ENCODE assay signal across 8 mouse cellular contexts in the genomic region with DNA sequence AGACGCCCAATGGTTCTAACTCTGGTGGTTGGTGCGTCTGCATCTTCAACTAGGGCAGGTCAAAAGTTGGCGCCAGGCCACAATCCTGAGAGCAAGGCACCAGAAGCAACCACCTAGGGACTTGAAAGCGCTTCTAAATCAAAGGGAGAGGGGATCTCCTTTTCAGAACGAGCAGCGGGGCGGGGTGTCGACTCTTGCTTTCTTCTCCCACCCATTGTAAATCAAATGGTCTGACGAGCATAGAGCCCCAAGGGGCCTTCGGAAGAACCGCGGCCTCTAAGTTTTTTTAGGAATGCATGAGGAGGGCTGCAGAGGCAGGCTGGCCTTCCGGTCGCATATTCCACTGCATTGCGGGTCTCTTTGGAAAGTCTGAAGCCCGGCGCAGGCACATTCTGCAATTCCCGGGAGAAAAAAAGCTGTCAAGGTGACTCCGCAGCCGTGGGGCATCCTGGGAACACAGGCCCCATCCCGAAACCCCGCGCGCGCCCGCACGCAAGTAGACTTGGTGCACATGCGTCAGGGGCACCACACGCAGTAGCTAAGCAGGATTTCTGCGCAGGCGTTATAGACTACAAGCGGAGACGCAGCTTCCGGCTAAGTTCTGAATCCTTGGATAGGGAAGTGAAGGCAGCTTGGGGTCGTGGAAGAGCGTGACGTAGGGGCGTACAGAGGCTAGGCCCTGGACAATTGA. TPM values are rescaled to one million over a fixed set of nuclear protein-coding genes. Genes with fewer than 3 reads are reported as not detected.
A peak's percentile ranks its signal among the peaks of the same experiment; 100 is the strongest.
DNase-seq lines count a peak whose midpoint lies in the region; ATAC-seq and TF ChIP-seq lines count a peak whose summit lies in the region.

No protein-coding gene starts in this region.

- H3K4me1 ChIP-seq in hindbrain, postnatal 0 days (ENCODE audit: insufficient read depth, low read length), result peaks cover 7% of the 10 kb centered on the region; the same call in 1 of the 2 replicates

- peak; percentile 57 for ATAC-seq in activated CD4-positive, CD25-positive, alpha-beta regulatory T cell, adult 4 months
- peak; percentile 96 for ATAC-seq in hindbrain, postnatal 0 days

- H3K9me3 ChIP-seq in hindbrain, postnatal 0 days (ENCODE audit: low read length), result no peaks in the 10 kb centered on the region

- peak overlapping the region; percentile 49 for H3K9ac ChIP-seq in hindbrain, postnatal 0 days (replicated peaks; ENCODE audit: low read length)

- no peak for TF ChIP-seq CTCF in hindbrain, postnatal 0 days (IDR thresholded peaks at IDR 0.05; ENCODE audit: low read depth)

- DNase-seq in cerebellum, postnatal 4 days (ENCODE audit: low spot score in 2 of 2), result peak; percentile 64 to 80
- peak; percentile 78 to 87 for DNase-seq in gastrocnemius, adult 8-10 months (ENCODE audit: low spot score in 2 of 2)
- peak; percentile 97 for DNase-seq in hindbrain, postnatal 0 days (ENCODE audit: low spot score)
- peak; percentile 91 to 93 for DNase-seq in left cerebral cortex, adult 18-20 months (ENCODE audit: low spot score in 2 of 2)
- DNase-seq in lung, postnatal 36 days, result peak; percentile 91
- DNase-seq in retina, postnatal 7 days (ENCODE audit: low read depth, low spot score), result peak; percentile 73
- peak; percentile 51 for DNase-seq in urinary bladder, postnatal 10 days (ENCODE audit: low spot score)

- H3K27ac ChIP-seq in hindbrain, postnatal 0 days, result peak overlapping the region; percentile 88

- no peaks in the 10 kb centered on the region for H3K36me3 ChIP-seq in hindbrain, postnatal 0 days (ENCODE audit: insufficient read depth, low read length)

- peak overlapping the region; percentile 41 for H3K4me3 ChIP-seq in hindbrain, postnatal 0 days (ENCODE audit: low read length)

- under 1% methylated on average over 38 of the region's 38 CpGs for WGBS in hindbrain, postnatal 0 days

- H3K4me2 ChIP-seq in hindbrain, postnatal 0 days (ENCODE audit: low read depth, low read length), result peak overlapping the region; percentile 78

- no peaks in the 10 kb centered on the region for H3K27me3 ChIP-seq in hindbrain, postnatal 0 days (ENCODE audit: insufficient read depth, low read length)

RNA-seq across cellular contexts. Expression of a gene that starts 3.4 kb away (rescaled TPM):
- polyA plus RNA-seq in activated CD4-positive, CD25-positive, alpha-beta regulatory T cell, adult 4 months (2017; shearing (Covaris generic)), result 10 to 100 TPM; 79.8 to 85.3 TPM
- 1 to 10 TPM in 2 of 4 experiments, under 1 TPM in 2; 0.17 to 1.1 (median 0.82) TPM for total RNA-seq in gastrocnemius, adult 8-10 months (2022)
- total RNA-seq in hindbrain, postnatal 0 days (2014; rRNA removed), result 0.42 and 0.72 TPM in 2 replicates
- polyA plus RNA-seq in hindbrain, postnatal 0 days (2015; fragmentation: Nextera tagmentation; extraction: Ambion mirVana), result 1.3 and 1.4 TPM in 2 replicates
- 1 to 10 TPM; 1.1 to 1.7 TPM for total RNA-seq in left cerebral cortex, adult 18-20 months (2021)

RNA-seq across cellular contexts. Expression of a gene that starts 33.6 kb away (rescaled TPM):
- 100 to 1,000 TPM; 298 to 313 TPM for polyA plus RNA-seq in activated CD4-positive, CD25-positive, alpha-beta regulatory T cell, adult 4 months (2017; shearing (Covaris generic))
- total RNA-seq in gastrocnemius, adult 8-10 months (2022), result 100 to 1,000 TPM; 185 to 209 (median 194) TPM
- 64.5 and 72.1 TPM in 2 replicates for total RNA-seq in hindbrain, postnatal 0 days (2014; rRNA removed)
- polyA plus RNA-seq in hindbrain, postnatal 0 days (2015; fragmentation: Nextera tagmentation; extraction: Ambion mirVana), result 624 and 631 TPM in 2 replicates
- total RNA-seq in left cerebral cortex, adult 18-20 months (2021), result 100 to 1,000 TPM; 748 to 757 TPM

RNA-seq across cellular contexts. Expression of a gene that starts 56.5 kb away (rescaled TPM):
- under 1 TPM in 1 of 2 experiments, not detected in 1; 0.15 TPM for polyA plus RNA-seq in activated CD4-positive, CD25-positive, alpha-beta regulatory T cell, adult 4 months (2017; shearing (Covaris generic))
- total RNA-seq in gastrocnemius, adult 8-10 months (2022), result 10 to 100 TPM; 33.2 to 45.9 (median 39.9) TPM
- 86.8 and 90.5 TPM in 2 replicates for total RNA-seq in hindbrain, postnatal 0 days (2014; rRNA removed)
- polyA plus RNA-seq in hindbrain, postnatal 0 days (2015; fragmentation: Nextera tagmentation; extraction: Ambion mirVana), result 22.7 and 24.5 TPM in 2 replicates
- 100 to 1,000 TPM; 311 to 313 TPM for total RNA-seq in left cerebral cortex, adult 18-20 months (2021)

Comparison
In these comparisons a context has a peak if more than half of its experiments do, and no peak if none do; other contexts are left out.
1. Peak in every context shown above with its lines: DNase-seq, ATAC-seq, H3K4me3 ChIP-seq and H3K27ac ChIP-seq.